Mouse (Mus musculus): ENCODE results near the gene Trpm5. TPM values are rescaled to one million over a fixed set of nuclear protein-coding genes. Genes with fewer than 3 reads are reported as not detected.

Trpm5 gene
- polyA plus RNA-seq, 1 experiment from 2014 or later = 1.3 TPM

GRCm38 (mm10) chr7:143068882-143069591, 25.4 kb downstream of the Trpm5 start, which contains the start of gene Tssc4:
Tssc4 (plus strand) TSS chr7:143069249.
- H3K27me3 ChIP-seq (replicated peaks; ENCODE audit: control insufficient read depth, insufficient read depth, low read length) = no peaks in the 10 kb centered on the region
- peak within 1 kb of the TSS; percentile 66 for H3K9ac ChIP-seq (ENCODE audit: low read depth, low read length)
- peak within 1 kb of the TSS; percentile 83 for H3K4me2 ChIP-seq (replicated peaks; ENCODE audit: low read depth)
- ATAC-seq = peak; percentile 97
- H3K4me3 ChIP-seq (ENCODE audit: low read depth, low read length) = peak within 1 kb of the TSS; percentile 69
- no peak for TF ChIP-seq CTCF (IDR thresholded peaks at IDR 0.05; ENCODE audit: low read depth)
- peak within 1 kb of the TSS; percentile 91 for H3K27ac ChIP-seq (ENCODE audit: low read depth, low read length)
- peaks cover 5% of the 10 kb centered on the region for H3K4me1 ChIP-seq (replicated peaks; ENCODE audit: control insufficient read depth, insufficient read depth, low read length)
- no peaks in the 10 kb centered on the region for H3K9me3 ChIP-seq (ENCODE audit: control insufficient read depth)
- under 1% methylated on average over 51 of the region's 51 CpGs for WGBS
- H3K36me3 ChIP-seq (ENCODE audit: control insufficient read depth, insufficient read depth) = peaks cover 37% of the 10 kb centered on the region

GRCm38 (mm10) chr7:143068316-143068881, 26.0 kb downstream of the Trpm5 start:
- Histone ChIP-seq H3K27ac (ENCODE audit: low read depth, low read length) (peak overlapping the region; percentile 91), H3K27me3 (replicated peaks; ENCODE audit: control insufficient read depth, insufficient read depth, low read length) (no peaks in the 10 kb centered on the region), H3K9ac (ENCODE audit: low read depth, low read length) (peak overlapping the region; percentile 40), H3K4me1 (replicated peaks; ENCODE audit: control insufficient read depth, insufficient read depth, low read length) (peaks cover 5% of the 10 kb centered on the region), H3K36me3 (ENCODE audit: control insufficient read depth, insufficient read depth) (peaks cover 43% of the 10 kb centered on the region), H3K4me3 (ENCODE audit: low read depth, low read length) (peak overlapping the region; percentile 29), H3K9me3 (ENCODE audit: control insufficient read depth) (no peaks in the 10 kb centered on the region), H3K4me2 (replicated peaks; ENCODE audit: low read depth) (peak overlapping the region; percentile 83)
- ATAC-seq = no peak
- WGBS = 50% methylated on average over 13 of the region's 13 CpGs
- no peak for TF ChIP-seq CTCF (IDR thresholded peaks at IDR 0.05; ENCODE audit: low read depth)

GRCm38 (mm10) chr7:143067897-143068296, 26.5 kb downstream of the Trpm5 start:
- H3K4me1 ChIP-seq (replicated peaks; ENCODE audit: control insufficient read depth, insufficient read depth, low read length) = peaks cover 5% of the 10 kb centered on the region
- TF ChIP-seq CTCF (IDR thresholded peaks at IDR 0.05; ENCODE audit: low read depth) = no peak
- H3K4me3 ChIP-seq (ENCODE audit: low read depth, low read length) = no peak overlapping the region
- WGBS = 83% methylated on average over 3 of the region's 3 CpGs
- no peaks in the 10 kb centered on the region for H3K27me3 ChIP-seq (replicated peaks; ENCODE audit: control insufficient read depth, insufficient read depth, low read length)
- no peak for ATAC-seq
- H3K36me3 ChIP-seq (ENCODE audit: control insufficient read depth, insufficient read depth) = peaks cover 48% of the 10 kb centered on the region
- H3K4me2 ChIP-seq (replicated peaks; ENCODE audit: low read depth) = no peak overlapping the region
- H3K9ac ChIP-seq (ENCODE audit: low read depth, low read length) = no peak overlapping the region
- no peak overlapping the region; the same call in 1 of the 2 replicates for H3K27ac ChIP-seq (ENCODE audit: low read depth, low read length)
- no peaks in the 10 kb centered on the region for H3K9me3 ChIP-seq (ENCODE audit: control insufficient read depth)

- Histone ChIP-seq H3K4me2 (replicated peaks; ENCODE audit: low read depth) (no peak overlapping the region), H3K36me3 (ENCODE audit: control insufficient read depth, insufficient read depth) (peaks cover 49% of the 10 kb centered on the region), H3K27me3 (replicated peaks; ENCODE audit: control insufficient read depth, insufficient read depth, low read length) (no peaks in the 10 kb centered on the region), H3K9ac (ENCODE audit: low read depth, low read length) (no peak overlapping the region), H3K4me1 (replicated peaks; ENCODE audit: control insufficient read depth, insufficient read depth, low read length) (peaks cover 5% of the 10 kb centered on the region), H3K9me3 (ENCODE audit: control insufficient read depth) (no peaks in the 10 kb centered on the region), H3K4me3 (ENCODE audit: low read depth, low read length) (no peak overlapping the region), H3K27ac (ENCODE audit: low read depth, low read length) (no peak overlapping the region; the same call in 1 of the 2 replicates)
- no peak for ATAC-seq
- TF ChIP-seq CTCF (IDR thresholded peaks at IDR 0.05; ENCODE audit: low read depth) = no peak
- WGBS = 73% methylated on average over 2 of the region's 2 CpGs
Measured at GRCm38 (mm10) chr7:143067469-143067868, 27.0 kb downstream of the Trpm5 start.

- Histone ChIP-seq H3K4me2 (replicated peaks; ENCODE audit: low read depth) (no peak overlapping the region), H3K4me3 (ENCODE audit: low read depth, low read length) (no peak overlapping the region), H3K36me3 (ENCODE audit: control insufficient read depth, insufficient read depth) (peaks cover 49% of the 10 kb centered on the region), H3K9me3 (ENCODE audit: control insufficient read depth) (no peaks in the 10 kb centered on the region), H3K27me3 (replicated peaks; ENCODE audit: control insufficient read depth, insufficient read depth, low read length) (no peaks in the 10 kb centered on the region), H3K27ac (ENCODE audit: low read depth, low read length) (no peak overlapping the region), H3K9ac (ENCODE audit: low read depth, low read length) (no peak overlapping the region), H3K4me1 (replicated peaks; ENCODE audit: control insufficient read depth, insufficient read depth, low read length) (peaks cover 5% of the 10 kb centered on the region)
- no peak for ATAC-seq
- 87% methylated on average over 2 of the region's 2 CpGs for WGBS
- TF ChIP-seq CTCF (IDR thresholded peaks at IDR 0.05; ENCODE audit: low read depth) = no peak
Measured at GRCm38 (mm10) chr7:143065692-143066091, 28.8 kb downstream of the Trpm5 start.

GRCm38 (mm10) chr7:143064226-143064625, 30.2 kb downstream of the Trpm5 start:
- WGBS = 79% methylated on average over 6 of the region's 6 CpGs
- Histone ChIP-seq H3K9me3 (ENCODE audit: control insufficient read depth) (no peaks in the 10 kb centered on the region), H3K27me3 (replicated peaks; ENCODE audit: control insufficient read depth, insufficient read depth, low read length) (no peaks in the 10 kb centered on the region), H3K36me3 (ENCODE audit: control insufficient read depth, insufficient read depth) (peaks cover 49% of the 10 kb centered on the region), H3K4me1 (replicated peaks; ENCODE audit: control insufficient read depth, insufficient read depth, low read length) (peaks cover 5% of the 10 kb centered on the region), H3K4me2 (replicated peaks; ENCODE audit: low read depth) (no peak overlapping the region), H3K27ac (ENCODE audit: low read depth, low read length) (no peak overlapping the region), H3K9ac (ENCODE audit: low read depth, low read length) (no peak overlapping the region), H3K4me3 (ENCODE audit: low read depth, low read length) (no peak overlapping the region)
- no peak for ATAC-seq
- no peak for TF ChIP-seq CTCF (IDR thresholded peaks at IDR 0.05; ENCODE audit: low read depth)

All from intestine, postnatal 0 days (tissue).